Mouse (Mus musculus) spleen, postnatal 14 days (tissue): ENCODE results near the gene Btbd16.
A peak's percentile ranks its signal among the peaks of the same experiment; 100 is the strongest.

Source experiments
- DNase-seq, 2 experiments: peaks; one replicate each; pipeline ENCODE4 v3.0.0; 2021 to 2022; ENCODE audit warnings: low spot score in 2 of 2

The Btbd16 gene

DNA sequence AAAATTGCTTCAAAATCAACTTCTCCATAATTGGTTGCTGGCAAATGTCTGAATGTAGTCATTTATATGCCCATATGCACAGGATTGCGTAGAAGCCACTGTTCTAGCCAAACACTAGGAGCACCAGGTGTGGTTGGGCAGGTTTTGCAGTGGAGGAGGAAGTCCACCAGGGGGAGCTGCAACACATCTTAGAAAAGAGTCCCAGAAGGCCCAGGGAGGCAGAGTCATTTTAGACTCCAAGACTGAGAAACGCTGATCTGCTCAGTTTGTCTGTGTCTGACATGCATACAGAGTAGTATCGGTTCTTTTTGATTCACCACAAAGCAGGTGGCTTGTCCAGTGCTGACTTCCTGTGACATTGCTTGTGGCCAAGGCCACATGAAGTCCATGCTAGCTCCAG, 3.2 kb upstream of the Btbd16 start:
- peak; percentile 44 to 67 for DNase-seq

GRCm38 (mm10) chr7:130773171-130773830, 568 bp upstream of the Btbd16 start:
- peak in 1 of 2 experiments; percentile 18 for DNase-seq

DNA sequence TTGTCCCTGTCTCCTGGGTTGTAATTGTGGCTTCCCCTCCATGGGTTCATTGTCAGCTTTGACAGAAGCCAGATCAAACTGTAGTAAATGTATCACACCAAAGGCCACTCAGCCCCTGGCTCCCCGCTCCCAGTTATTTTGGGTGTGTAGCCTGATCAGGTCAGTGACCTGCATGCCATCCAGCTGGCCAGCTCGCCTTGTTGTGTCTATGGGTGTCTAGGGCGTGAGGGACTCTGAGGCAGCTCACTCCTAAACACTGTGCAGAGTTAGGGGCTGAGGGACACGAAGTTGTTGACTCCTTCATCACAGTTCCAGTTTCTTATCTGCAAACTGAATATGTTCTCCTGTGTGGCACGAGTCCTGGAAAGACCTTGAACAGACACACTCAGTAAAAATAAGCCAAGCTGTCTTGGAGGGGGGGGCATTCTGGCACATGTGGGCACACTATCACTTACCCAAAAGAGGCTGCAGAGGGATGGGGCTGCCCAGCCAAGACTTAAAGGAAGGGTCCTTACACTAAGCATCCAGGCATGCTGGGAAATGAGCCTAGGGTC, 7.1 kb downstream of the Btbd16 start:
- no peak for DNase-seq

- DNase-seq, result no peak
Measured at GRCm38 (mm10) chr7:130782501-130783050, 8.7 kb downstream of the Btbd16 start.

DNA sequence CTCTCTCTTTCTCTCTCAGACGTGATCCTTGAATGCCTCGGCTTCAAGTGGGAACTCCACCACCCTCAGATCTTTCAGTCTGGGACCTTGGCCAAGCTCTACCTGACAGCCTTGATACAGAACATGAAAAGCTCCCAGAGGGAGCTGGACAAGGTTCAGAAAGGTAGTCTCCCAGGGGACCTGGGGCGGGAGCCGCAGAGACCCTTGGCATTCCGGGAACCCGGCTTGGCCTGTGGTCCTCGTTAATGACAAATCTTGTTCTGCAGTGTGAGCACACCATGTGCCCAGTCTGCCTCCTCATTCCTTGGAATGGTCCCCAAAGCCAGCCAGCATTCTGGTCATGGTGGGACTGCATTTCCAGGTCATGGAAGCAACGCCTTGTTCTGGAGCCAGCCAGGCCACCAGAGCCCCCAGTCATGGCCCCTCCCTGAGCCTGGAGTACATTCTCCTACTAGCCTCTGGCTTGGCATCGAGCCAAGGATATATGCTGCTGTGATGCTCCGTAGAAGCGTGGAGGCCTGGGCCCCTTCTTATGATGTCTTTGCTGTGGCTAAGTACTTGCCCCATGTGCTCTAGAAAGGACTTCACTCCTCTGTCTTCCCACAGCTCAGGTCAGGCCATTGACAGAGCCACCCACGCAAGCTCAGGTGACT, 12.2 kb downstream of the Btbd16 start:
- DNase-seq, result no peak

- DNase-seq, result no peak
Measured at GRCm38 (mm10) chr7:130786708-130787107, 12.8 kb downstream of the Btbd16 start.

GRCm38 (mm10) chr7:130787537-130787936, 13.7 kb downstream of the Btbd16 start:
- DNase-seq, result no peak

DNA sequence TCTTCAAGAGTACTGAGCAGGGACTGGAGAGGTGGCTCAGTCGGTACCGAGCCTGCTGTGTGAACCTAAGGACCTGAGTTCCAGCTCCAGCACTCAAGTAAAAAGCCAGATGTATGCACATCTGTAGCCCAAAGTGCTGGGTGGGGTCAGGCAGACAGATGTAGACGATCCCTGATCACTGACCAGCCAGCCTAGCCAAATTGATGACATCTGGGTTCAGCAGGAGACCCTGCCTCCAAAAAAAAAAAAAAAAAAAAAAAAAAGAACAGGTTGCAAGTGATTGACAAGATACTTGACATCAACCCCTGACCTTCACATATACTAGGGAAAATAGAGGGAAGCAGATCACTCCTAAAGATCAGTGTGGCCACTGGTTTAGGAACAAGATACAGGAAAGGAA, 15.1 kb downstream of the Btbd16 start:
- no peak for DNase-seq

DNA sequence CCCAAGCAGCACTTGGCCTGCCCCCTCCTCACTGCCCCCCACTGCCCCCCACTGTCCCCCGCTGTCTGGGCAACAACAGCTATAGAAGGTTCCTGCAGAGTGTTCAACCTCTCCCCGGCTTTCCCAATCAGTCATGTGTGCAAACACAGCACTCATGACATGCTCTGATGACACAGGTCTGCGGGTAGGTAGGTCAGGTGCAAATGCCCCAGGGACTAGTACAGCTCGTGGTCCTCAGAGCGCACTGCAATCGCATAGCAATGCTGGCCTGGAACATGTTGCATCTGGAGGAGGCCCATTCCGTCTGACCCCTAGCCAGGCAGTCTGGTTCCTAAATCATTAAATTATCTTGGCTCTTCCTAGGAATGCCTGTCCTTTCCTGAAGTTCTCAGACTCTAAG, 15.6 kb downstream of the Btbd16 start:
- DNase-seq, result no peak

DNA sequence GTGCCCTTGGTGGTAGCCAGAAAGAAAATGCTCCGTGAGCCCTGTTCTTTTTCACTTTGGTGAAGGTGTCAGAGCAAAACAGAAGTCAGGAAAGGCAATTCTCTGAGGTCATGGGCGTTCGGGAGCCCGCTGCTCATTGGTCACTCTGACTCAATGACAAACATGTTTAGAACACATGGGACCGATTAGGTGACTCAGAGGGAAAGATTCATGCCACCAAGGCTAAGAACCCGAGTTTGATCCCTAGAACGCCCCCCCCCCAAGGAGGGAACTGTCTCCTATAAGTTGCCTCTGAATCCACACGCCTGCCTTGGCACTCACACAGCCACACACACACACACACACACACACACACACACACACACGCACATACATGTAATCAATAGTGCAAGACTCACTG, 19.8 kb downstream of the Btbd16 start:
- DNase-seq, result no peak

GRCm38 (mm10) chr7:130796786-130797185, 22.9 kb downstream of the Btbd16 start:
- no peak for DNase-seq

DNA sequence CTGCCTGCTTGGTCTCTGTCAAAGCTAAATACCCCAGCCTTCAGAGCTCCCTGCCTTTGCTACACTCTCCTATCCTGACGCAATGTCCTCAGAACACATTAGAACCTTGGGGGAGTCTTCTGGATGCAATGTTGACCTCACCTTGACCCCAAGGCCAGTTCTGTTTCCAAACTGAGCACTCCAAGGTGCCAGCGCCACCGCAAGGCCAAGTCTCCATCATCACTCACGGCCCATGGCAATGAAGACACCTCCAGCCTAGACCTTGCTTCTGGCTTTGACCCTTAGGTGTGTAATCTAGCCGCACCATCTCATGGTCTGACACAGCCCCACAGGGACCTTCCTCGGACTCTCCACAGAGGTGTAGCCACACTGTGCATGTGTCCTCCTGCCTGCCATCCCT, 23.7 kb downstream of the Btbd16 start:
- DNase-seq, result no peak

GRCm38 (mm10) chr7:130799418-130799817, 25.5 kb downstream of the Btbd16 start:
- DNase-seq, result no peak

DNA sequence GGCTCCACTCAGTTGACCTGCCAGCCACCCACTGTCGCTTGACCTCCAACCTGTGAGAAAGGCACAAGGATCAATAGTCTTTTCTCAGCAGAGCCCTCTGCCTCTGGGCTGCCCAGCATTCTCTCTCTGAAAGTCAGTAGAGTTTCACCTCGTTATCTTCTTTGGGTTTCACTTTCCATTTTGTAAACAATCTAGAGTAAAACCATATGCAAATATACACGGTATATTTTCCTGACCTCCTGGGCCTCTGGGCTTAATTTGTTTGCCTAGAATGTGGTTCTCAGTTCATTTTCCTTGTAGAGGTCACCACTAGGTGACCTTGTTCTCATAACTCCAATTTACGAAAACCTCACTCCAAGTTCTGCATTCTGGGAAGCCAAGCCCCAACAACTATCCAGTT, 26.8 kb downstream of the Btbd16 start:
- DNase-seq, result no peak

DNA sequence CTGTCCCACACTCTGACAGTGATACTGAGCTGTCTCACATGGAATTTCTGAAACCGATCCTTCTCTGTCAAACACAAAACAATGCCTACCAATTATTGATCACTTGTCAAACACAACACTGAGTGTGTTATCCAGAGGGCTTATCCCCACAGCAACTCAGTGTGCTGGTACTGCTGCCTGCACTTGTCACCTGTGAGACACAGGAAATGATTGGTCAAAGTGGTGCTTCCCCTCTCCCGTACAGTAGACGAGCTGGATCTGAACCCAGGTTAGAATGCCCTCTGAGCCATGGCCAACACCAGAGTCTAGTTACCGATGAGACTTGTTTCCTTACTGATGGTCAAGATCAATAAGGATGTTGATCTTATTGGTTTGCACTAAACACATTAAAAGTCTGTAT, 27.9 kb downstream of the Btbd16 start:
- no peak for DNase-seq

DNA sequence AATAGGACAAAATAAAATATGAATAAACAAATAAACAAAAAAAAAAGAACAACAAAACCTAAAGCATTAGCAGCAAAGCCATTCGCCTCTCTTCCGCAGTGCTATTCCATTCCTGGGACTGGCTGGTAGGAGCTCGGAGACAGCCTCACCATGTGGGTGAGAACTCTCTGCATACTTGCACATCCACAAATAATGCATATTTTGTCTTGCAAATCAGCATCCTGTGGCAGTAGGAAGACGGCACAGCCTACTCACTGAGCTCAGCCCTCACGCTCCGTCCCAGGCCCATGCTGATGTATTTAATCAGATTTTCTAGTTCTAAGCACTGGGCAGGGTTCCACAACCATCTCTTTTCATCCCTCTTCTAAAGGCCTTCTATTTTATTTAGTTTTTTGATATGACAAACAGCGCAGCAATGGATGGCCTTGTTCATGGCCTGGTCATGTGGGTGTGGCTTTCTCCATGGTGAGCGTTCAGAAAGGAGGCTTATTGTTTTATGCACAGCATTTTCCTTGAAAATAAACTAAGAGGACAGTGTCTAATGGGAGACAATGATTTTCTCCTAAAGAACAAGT, 29.5 kb downstream of the Btbd16 start:
- no peak for DNase-seq

DNA sequence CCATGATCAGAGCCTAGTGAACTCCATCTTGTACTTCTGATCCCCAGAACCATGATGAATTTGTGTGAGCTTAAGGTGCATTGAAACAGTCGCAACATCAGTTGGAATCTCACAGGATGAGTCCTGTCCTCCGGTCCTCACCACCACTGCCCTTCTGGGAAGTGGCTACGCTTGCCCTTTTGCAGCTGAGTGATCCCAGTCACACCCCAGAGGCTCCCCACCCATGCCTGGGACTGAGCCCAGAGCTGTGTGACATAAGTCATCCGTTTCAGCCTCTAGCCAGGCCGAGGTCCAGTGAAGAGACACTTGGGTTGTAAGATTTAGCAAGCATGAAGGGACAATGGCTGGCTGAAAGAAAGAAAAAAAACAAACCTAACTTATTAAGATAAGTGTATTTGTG, 31.1 kb downstream of the Btbd16 start:
- DNase-seq, result no peak

DNA sequence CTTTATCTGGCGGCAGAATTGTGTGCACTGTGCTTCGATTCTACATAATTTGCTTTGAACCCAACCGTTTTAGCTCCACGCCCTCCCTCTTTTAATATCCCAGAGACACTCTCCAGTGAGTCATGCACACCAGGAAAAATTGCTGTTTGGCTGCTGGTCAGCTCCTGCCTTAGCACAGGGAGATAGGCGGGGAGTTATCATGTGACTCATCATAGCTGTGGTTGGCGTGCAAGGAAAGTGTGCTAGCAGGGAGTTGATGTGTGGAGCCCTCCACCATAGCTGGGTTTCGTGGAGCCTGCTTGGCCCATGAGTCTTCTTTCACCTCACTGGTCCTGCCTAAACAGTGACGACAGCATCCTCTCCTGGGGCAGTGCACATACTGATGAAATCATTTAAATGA, 33.9 kb downstream of the Btbd16 start:
- no peak for DNase-seq

DNA sequence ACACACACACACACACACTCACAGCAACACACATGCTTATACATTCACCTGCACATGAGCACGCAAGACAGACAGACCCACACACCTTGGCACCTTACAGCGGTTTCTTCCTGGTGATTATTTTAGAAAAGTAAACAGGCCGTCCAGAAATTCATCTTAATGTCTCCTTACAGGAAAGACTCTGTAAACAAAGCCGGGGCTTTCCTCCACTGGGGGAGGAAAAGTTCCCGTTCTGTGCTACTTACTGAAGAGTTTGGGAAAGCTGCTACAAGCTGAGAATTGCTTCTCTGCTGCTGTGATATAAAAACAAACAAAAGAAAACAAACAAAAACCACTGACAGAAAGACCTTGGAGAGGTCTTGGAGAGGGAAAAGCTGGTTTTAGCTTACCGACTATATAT, 34.8 kb downstream of the Btbd16 start:
- no peak for DNase-seq

DNA sequence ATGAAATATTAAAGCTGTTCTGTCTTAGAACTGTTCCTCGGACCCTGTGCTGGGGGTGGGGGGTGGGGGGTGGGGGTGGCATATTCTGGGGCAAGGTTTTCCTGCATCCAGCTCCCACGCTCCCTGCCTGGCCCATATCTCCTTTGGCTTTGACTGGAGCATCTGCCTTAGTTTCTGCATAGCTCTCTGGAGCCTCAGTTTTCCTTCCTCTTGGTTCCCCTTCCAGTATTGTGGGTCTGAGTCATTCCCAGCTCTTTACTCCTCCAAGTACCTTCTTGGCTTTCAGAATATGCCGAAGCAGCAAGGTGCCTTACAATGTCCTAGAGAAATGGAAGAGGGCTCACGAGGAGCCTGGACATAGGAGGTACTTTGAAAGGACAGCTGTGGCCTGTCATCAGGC, 36.4 kb downstream of the Btbd16 start:
- no peak for DNase-seq

DNA sequence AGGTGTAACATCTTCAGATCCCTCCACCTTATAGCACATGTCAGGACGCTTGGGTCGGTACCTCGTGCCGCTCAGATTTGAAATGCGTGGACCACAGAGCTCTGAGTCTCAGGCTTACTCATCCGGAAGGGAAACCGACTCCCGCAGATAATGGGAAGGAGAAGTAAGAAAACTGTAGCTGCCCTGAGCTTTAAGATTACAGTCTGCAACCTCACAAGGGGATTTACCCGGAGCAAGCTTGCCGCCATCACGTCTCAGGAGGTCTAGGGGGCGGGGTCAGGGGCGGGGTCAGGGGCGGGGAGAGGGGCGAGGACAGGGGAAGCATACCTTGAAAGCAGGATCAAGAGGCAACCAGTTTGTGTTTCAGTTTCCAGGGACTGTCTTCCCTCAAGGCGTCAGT, 38.5 kb downstream of the Btbd16 start:
- DNase-seq, result no peak

DNA sequence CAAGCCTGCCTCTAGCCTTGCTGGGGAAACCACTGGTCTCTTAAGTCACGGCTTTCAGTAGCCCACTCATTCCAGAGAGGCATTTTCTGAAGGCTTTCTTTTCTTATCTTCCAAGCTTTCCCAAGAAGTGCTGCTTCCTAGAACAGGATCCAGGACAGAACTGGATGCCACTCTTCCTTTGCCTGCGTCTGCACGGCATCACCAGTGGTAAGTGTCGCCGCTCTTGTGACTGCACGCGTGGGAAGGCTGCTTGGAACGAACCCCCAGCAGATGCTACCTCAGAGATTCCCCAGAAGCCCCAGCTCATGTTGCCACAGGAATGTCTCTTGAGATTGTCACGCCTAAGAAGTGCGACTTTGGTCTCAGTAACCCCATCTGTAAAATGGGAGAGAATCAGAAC, 41.7 kb downstream of the Btbd16 start:
- no peak for DNase-seq

DNA sequence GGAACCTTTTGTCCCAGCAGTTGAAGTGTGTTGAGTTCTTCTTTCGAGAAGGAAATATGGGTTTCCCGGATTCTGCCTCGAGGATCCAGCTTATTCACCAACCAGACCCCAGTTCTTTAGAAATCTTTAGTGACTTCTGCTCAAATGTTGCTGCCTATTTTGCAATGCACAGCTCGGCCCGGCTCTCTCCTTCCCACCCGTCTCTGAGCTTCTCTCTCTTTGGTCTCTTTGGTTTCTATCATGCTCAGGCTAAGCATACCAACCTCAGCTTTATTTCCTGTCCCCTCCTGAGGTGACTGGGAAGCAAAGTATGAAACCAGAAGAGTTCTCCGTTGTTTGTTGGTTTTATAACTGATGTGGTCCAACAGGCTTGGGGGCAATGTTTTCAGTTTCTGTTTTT, 42.4 kb downstream of the Btbd16 start:
- DNase-seq, result no peak
